Mouse (Mus musculus) liver, adult 2 months (tissue): Measurements from ENCODE around the gene Dnmt3b.

Experiments
- CTCF ChIP-seq: fragments of 200-500 bp; IDR thresholded peaks from 2 replicates; pipeline ENCODE4 v1.5.1; 2011; ENCODE audit warnings: low read depth, low read length, control low read depth
- POLR2A ChIP-seq: fragments of 200-500 bp; IDR thresholded peaks from 2 replicates; pipeline ENCODE4 v1.6.1; 2011; ENCODE audit warnings: low read length, control low read depth; ENCODE audit not compliant: insufficient read depth; ENCODE audit errors: extremely low read depth

DNA sequence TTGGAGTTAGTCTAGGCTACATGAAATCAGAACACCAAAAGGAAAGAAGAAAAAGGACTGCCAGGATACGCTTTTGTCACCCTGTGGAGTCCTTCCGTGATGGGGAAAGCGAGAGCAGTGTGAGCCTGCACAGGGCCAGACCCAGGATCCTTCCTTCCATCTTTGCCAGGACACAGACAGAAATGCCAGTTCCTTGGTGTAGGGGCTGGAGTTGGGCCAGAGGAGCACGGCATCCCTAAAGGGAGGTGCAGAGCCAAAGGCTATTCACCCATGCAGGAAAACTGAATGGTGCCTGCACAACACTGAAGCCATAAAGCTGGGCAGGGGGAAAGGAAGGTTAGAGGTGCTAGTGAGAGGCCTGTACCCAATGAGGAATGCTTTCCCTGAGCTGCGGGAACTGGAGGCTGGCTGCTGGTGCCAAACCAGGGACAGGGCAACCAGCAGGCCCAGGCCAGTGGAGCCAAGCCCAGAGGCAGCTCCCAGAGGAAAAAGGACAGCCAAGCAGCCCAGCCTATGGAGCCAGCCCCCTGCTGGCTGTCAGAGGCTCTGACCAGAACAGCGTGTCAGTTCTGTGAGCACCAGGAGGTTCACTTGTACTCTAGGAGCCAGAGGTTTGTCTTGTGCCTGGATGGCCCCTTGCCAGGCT is 49.1 kb upstream of the Dnmt3b start:
- TF ChIP-seq POLR2A (no peak), CTCF (peak; percentile 64)
